In the genomic region with DNA sequence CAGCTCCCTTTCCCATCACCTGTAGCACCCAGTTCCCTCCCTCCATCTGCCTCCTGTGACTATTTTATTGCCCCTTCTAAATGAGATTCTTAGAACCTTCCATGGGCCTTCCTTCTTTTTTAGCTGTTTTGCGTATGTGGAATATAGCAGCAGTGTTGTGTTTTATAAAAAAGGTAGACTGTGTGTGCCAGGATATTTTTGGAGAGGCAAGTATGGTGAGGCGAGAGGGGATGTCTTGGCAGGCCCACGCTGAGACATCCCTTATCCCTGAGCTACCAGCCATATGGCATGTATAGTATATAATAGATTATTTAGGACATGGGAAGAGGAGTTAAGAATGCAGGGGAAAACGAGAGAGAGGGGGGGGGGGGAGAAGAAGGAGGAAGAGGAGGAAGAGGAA, we compare ENCODE assay signal across 16 mouse cellular contexts.
DNase-seq lines count a peak whose midpoint lies in the region.
"Had no signal": no experiment of that assay in that cellular context is flagged by ENCODE, and none has a peak within 500 bp of the region (broad histone marks: within the 10 kb centered on the region; RNA-seq: fewer than 3 reads in every experiment).

No protein-coding gene starts in this region.

- DNase-seq in frontal cortex, adult 2 months (ENCODE audit: extremely low spot score in 1 of 2, low spot score in 1 of 2) = peak; percentile 18 to 23
- DNase-seq in frontal cortex, postnatal 10 days (ENCODE audit: low spot score in 2 of 2) = no peak
- peak; percentile 20 for DNase-seq in right cerebral cortex, adult 18-20 months
- DNase-seq in right cerebral cortex, postnatal 14 days = no peak
- DNase-seq in left cerebral cortex, postnatal 36 days (ENCODE audit: low spot score in 2 of 2) = peak; percentile 9 to 39
- no peak for DNase-seq in cerebellum, adult 11 months
- no peak for DNase-seq in lung, postnatal 4 days
- DNase-seq: adrenal gland, adult 2 months; adrenal gland, postnatal 14 days; B cell, adult 2 months; cerebellum, adult 18-20 months; cerebellum, adult 9-10 months; cerebellum, postnatal 14 days; gastrocnemius, adult 2 months; gastrocnemius, postnatal 14 days; heart, adult 11 months had no signal

- intact Hi-C loops in left cerebral cortex, postnatal 36 days (cut with DNase I) = no loop called here

Comparison
In these comparisons a context has a peak if more than half of its experiments do, and no peak if none do; other contexts are left out.
1. DNase-seq: peak in frontal cortex, adult 2 months (2 of 2), right cerebral cortex, adult 18-20 months (single experiment) and left cerebral cortex, postnatal 36 days (2 of 2); none in frontal cortex, postnatal 10 days (0 of 2), right cerebral cortex, postnatal 14 days (single experiment), cerebellum, adult 11 months (single experiment) and lung, postnatal 4 days (0 of 2).